Mouse (Mus musculus): ENCODE results near the gene Eprs. TPM values are rescaled to one million over a fixed set of nuclear protein-coding genes. Genes with fewer than 3 reads are reported as not detected.
A peak's percentile ranks its signal among the peaks of the same experiment; 100 is the strongest.

The Eprs gene
- total RNA-seq, 1 experiment from 2014 or later = 73.8 TPM

- no peak for ATAC-seq (ENCODE audit: extremely low read depth, insufficient number of reproducible peaks, low FRiP score, poor library complexity, severe bottlenecking)
Observed at GRCm38 (mm10) chr1:185353351-185353750, 9.5 kb upstream of the Eprs start.

- ATAC-seq (ENCODE audit: extremely low read depth, insufficient number of reproducible peaks, low FRiP score, poor library complexity, severe bottlenecking) = no peak
Observed at GRCm38 (mm10) chr1:185354731-185355130, 8.1 kb upstream of the Eprs start.

DNA sequence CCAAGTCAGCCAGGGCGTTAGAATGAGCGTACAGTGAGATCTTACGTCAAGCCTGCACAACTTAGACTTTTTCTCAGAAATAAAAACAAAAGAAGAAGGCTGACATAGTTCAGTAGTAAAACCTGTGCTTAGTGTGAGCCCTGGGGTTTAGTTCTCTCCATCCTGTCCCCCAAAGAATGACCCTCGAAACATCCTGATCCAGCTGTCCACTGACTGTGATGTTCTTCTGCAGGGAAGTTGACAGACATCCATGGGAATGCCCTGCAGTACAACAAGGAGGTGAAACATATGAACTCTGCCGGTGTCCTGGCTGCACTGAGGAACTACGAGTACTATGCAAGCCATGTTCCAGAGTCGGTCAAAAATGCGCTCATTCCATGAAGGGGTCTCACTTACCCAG, 6.6 kb upstream of the Eprs start:
- no peak for ATAC-seq (ENCODE audit: extremely low read depth, insufficient number of reproducible peaks, low FRiP score, poor library complexity, severe bottlenecking)

- ATAC-seq (ENCODE audit: extremely low read depth, insufficient number of reproducible peaks, low FRiP score, poor library complexity, severe bottlenecking) = no peak
Observed at GRCm38 (mm10) chr1:185358211-185358610, 4.6 kb upstream of the Eprs start.

GRCm38 (mm10) chr1:185363526-185364182, 810 bp downstream of the Eprs start:
- no peak for ATAC-seq (ENCODE audit: extremely low read depth, insufficient number of reproducible peaks, low FRiP score, poor library complexity, severe bottlenecking)

- ATAC-seq (ENCODE audit: extremely low read depth, insufficient number of reproducible peaks, low FRiP score, poor library complexity, severe bottlenecking) = no peak
Observed at GRCm38 (mm10) chr1:185364183-185364540, 1.3 kb downstream of the Eprs start.

DNA sequence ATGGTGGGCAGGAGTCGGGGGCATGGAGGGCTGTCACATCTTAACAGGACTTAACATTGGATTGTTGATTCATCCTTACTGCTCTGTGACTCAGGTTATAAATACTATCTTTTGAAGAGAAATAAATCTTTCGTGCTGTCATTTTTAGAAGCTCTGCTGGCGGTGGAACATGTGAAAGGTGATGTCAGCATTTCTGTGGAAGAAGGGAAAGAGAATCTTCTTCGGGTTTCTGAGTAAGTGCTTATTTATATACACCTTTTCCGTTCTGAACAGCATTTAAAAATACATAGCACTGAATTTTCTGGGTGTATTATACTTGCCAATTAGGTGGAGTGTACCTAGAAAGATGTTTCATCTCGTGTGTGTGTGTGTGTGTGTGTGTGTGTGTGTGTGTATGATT, 4.5 kb downstream of the Eprs start:
- no peak for ATAC-seq (ENCODE audit: extremely low read depth, insufficient number of reproducible peaks, low FRiP score, poor library complexity, severe bottlenecking)

DNA sequence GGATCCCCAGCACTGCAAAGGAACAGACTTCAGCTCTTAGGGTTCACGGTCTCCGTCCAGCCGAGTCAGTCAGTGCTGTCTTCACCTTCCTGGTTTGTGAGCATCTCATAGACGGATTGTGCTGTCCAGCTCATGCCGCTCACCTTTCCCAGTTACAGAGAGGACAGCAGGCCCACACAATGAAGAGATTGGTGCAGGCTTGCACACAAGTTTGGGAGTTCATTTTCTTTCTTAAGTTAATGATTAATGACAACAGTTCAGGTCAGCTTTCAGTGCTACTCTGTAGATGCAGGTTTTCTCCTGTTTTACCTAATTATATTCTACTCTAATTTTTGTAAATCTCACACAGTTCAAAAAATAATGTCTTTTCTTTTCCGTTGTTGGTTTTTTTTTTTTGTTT, 7.1 kb downstream of the Eprs start:
- no peak for ATAC-seq (ENCODE audit: extremely low read depth, insufficient number of reproducible peaks, low FRiP score, poor library complexity, severe bottlenecking)

DNA sequence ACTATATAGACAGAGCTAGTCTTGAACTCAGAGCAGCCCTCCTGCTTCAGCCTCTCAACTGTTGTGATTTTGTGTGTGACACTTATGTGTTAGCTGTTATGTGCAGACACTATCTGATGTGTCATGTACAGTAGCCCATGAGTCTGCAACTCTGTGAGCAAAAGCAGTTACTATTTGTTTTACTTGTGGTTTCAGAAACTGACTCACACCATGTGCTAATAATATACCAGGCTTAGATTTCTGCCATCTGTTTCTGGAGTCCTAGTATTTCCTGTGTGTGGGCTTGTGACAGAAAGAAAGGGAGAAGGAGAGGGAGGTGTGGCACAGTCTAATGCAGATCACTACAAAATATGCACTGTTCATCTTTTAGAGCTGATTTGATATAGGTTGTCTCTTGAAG, 13.5 kb downstream of the Eprs start:
- ATAC-seq (ENCODE audit: extremely low read depth, insufficient number of reproducible peaks, low FRiP score, poor library complexity, severe bottlenecking) = no peak

GRCm38 (mm10) chr1:185377429-185377828, 14.6 kb downstream of the Eprs start:
- no peak for ATAC-seq (ENCODE audit: extremely low read depth, insufficient number of reproducible peaks, low FRiP score, poor library complexity, severe bottlenecking)

GRCm38 (mm10) chr1:185401615-185402014, 38.8 kb downstream of the Eprs start:
- ATAC-seq (ENCODE audit: extremely low read depth, insufficient number of reproducible peaks, low FRiP score, poor library complexity, severe bottlenecking) = no peak

DNA sequence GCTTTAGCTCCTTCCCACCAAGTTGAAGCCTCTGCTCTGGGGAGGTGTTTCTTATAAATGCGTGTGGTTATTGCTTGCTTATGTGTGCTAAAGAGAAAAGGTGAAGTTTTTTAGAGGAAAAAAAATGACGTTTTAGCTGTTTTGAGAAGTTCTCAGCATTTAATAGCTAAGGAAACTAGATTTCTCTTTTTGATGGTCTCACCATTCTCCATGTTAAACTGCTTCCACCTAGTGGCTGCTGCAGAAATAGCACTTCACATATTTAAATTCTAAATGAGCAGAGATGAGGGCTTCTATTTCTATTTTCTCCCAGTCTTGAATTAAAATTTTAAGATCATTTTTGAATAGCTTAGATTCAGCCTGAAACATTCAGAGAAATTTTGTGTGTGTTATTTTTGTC, 41.2 kb downstream of the Eprs start:
- ATAC-seq (ENCODE audit: extremely low read depth, insufficient number of reproducible peaks, low FRiP score, poor library complexity, severe bottlenecking) = peak; percentile 66; the same call in 1 of the 2 replicates

DNA sequence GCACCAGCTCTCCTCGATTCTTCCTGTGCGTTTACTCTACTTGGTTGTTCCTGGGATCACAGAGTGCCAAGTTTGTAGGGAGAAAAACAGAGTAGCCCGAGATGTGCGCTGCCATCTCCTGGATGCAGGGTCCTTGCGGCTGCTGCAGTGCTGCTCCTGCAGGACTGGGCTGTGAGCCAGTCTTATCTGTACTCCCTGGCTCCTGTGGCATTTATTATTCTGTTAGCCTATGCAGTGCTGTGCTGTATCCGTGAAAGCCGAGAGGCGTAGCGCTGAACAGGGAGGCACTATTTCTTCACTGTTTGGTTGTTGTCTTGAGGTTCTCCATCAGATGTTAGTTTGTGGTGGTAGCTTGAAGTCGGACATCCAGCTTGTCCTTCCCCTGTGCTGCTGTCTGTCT, 43.1 kb downstream of the Eprs start:
- no peak for ATAC-seq (ENCODE audit: extremely low read depth, insufficient number of reproducible peaks, low FRiP score, poor library complexity, severe bottlenecking)

DNA sequence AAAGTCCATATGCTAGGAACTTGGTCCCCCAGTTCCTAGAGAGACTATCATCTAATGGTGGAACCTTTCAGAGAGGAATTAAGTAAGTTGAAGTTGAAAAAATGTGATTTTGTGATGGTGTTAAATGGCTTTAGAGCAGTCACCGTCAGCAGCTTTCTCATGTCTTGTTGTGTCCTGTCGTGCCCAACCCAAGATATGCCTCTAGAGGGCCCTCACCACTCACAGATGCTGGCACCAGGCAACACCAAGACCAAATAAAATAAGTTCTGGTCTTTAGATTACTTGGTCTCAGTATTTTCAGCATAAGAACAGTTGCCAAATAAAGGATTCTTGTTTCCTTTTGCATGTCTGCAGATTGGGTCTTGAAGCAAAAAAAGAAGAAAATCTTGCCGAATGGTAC, 47.0 kb downstream of the Eprs start:
- ATAC-seq (ENCODE audit: extremely low read depth, insufficient number of reproducible peaks, low FRiP score, poor library complexity, severe bottlenecking) = no peak

DNA sequence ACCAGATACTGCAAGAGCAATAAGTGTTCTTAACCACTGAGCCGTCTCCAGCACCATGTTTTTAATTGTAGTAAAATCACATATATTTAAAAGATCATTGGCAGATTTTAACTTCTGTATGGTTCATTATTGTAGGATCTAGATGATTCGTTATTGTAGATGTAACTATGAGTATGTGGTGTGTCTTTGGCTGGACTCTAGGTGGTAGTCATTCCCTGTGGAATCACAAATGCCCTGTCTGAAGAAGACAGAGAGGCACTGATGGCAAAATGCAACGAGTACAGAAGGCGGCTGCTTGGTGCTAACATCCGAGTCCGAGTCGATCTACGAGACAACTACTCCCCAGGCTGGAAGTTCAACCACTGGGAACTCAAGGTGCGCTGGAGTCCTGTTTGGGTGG, 55.2 kb downstream of the Eprs start:
- no peak for ATAC-seq (ENCODE audit: extremely low read depth, insufficient number of reproducible peaks, low FRiP score, poor library complexity, severe bottlenecking)

- no peak for ATAC-seq (ENCODE audit: extremely low read depth, insufficient number of reproducible peaks, low FRiP score, poor library complexity, severe bottlenecking)
Observed at GRCm38 (mm10) chr1:185419805-185420204, 57.0 kb downstream of the Eprs start.

- ATAC-seq (ENCODE audit: extremely low read depth, insufficient number of reproducible peaks, low FRiP score, poor library complexity, severe bottlenecking) = no peak
Observed at GRCm38 (mm10) chr1:185420776-185421175, 57.9 kb downstream of the Eprs start.

- no peak for ATAC-seq (ENCODE audit: extremely low read depth, insufficient number of reproducible peaks, low FRiP score, poor library complexity, severe bottlenecking)
Observed at GRCm38 (mm10) chr1:185426583-185426982, 63.7 kb downstream of the Eprs start.

- ATAC-seq (ENCODE audit: extremely low read depth, insufficient number of reproducible peaks, low FRiP score, poor library complexity, severe bottlenecking) = no peak
Observed at GRCm38 (mm10) chr1:185430488-185430887, 67.6 kb downstream of the Eprs start.

GRCm38 (mm10) chr1:185431245-185431997, 68.6 kb downstream of the Eprs start:
- no peak for ATAC-seq (ENCODE audit: extremely low read depth, insufficient number of reproducible peaks, low FRiP score, poor library complexity, severe bottlenecking)

GRCm38 (mm10) chr1:185431998-185432317, 69.1 kb downstream of the Eprs start:
- ATAC-seq (ENCODE audit: extremely low read depth, insufficient number of reproducible peaks, low FRiP score, poor library complexity, severe bottlenecking) = no peak

Data from neutrophil, adult 5-6 weeks (primary cell).